Mouse (Mus musculus) T-helper 17 cell (primary cell): Measurements from ENCODE around the gene Gabarapl1.

Experiments used
- in situ Hi-C, 2 experiments: fragments of 300-600 bp; cut with MboI, MseI; formaldehyde crosslinking; loops; 1 replicate in 1 of 2; 2 replicates in 1 of 2; pipeline ENCODE4 v1.15.1; 2025; ENCODE audit warnings: high pct_unique_total_duplicates in 2 of 2

Gene Gabarapl1

DNA sequence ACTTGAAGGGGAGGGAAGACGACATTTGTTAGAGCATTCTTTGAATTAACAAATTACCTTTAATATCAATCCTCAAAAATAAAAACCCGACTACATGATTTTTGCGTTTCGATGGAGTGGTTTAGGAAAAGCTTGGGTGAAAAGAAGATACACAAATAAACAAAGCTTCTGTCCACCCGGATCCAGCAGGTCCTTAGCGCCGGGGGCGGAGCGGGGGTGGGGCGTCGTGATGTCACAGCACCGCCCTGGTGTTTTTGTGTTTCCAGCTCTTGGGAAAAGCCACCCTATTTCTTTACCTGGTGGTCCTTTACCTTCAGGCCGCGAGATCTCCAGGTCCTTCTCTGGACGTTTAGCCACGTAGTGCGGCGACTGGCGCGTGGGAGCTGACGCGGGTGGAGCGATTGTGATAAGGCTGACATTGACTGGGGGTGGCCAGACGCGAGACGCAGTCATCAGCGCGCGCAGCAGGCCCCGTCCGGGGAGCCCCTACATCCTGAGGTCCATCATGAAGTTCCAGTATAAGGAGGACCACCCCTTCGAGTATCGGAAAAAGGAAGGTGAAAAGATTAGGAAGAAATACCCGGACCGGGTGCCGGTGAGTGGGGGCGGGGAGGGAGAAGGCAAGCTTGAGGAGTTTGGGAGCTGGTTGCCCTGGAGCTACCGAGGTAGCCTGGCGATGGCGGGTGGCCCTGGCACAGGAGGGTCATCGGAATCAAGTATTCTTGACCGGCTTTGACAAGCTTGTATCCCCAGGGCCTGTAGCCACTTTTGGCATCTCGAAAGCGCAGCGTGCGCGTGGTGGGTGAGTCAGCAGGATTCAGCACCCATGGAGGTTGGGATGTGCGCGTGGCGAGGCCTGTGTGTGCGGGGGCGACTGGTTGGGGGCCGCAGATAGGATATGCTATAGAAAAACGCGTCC is at the start of gene Gabarapl1:
TSS of gene Gabarapl1 (plus strand) at position 219 of the 919 bp plus-strand sequence.
- in situ Hi-C loops, result no loop called here

DNA sequence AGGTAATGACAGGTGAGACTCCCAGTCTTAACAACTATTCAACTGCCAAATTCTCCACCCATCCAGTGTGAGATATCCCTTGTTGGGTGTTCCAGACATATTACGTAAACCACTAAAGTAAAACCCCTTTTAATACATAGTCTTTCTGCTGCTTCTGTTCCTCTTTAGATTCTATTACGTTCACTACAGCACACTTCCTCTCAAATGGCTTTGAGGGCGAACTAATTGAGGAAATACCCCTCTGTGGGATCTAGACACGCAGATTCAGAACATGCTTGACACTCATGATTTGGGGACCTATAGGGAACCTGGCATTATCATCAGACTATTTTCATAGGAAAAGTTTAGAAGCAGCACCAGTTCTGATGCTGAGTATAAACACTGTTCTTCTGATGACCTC is 38.0 kb upstream of the Gabarapl1 start:
- in situ Hi-C loops, result loop anchor here in 1 of 2 experiments (10.0 kb wide), 1 partner anchor 620 kb away; no protein-coding TSS in a partner anchor

DNA sequence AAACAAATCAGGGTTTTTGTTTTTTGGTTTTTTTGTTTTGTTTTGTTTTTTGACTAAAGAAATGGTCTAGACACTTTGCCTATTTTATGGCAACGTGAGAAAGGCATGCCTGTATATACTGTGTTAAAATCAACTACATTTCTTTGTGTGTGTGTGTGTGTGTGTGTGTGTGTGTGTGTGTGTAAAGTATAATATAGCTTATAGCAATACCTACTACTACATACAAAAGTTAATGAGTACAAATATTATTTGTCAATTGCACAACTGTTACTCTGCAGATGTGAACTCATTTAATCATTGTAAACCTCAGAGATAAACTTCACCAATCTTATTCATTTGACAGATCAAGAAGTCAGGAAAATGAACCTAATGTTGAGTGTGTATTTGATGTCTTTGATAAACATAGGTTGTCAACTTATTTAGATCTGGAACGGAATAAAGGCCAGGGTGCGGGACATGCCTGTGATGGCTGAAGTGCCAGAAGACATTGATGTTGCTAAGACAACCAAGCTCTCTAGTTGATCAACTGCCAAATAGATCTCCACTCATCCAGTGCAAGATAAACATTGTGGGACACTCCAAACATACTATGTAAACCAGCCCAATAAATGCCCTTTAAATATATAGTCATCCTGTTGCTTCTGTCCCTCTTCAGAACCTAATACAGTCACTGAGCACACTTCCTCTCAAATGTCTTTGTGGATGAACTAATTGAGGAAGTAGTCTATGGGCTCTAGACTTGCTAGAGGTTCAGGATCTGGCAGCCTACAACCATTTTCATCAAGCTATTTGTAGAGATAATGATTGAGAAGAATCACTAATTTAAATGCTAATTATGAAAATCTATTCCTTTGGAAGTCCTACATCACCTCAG is 35.4 kb upstream of the Gabarapl1 start:
- in situ Hi-C loops, result loop anchor here in 1 of 2 experiments (10.0 kb wide), 1 partner anchor 623 kb away; no protein-coding TSS in a partner anchor

DNA sequence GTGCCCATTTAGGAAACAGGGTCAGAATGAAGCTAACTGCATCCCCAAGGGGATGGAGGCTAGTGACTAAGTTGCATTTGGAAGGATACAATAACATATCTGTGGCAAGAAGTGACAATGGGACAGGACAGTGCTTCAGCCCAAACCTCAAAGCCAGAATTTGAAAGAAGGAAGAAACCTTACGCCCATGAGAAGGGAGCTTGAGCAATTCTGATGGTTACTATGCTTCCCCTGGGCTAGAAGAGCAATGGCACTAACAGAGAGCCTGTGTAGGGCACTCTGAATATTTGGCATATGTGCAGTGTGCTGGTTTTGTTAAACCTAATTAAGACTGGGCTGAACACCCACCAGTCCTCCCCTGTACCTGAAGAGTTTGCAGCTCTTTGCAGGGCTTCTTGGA is 33.4 kb upstream of the Gabarapl1 start:
- in situ Hi-C loops, result loop anchor here in 1 of 2 experiments (10.0 kb wide), 1 partner anchor 625 kb away; no protein-coding TSS in a partner anchor

DNA sequence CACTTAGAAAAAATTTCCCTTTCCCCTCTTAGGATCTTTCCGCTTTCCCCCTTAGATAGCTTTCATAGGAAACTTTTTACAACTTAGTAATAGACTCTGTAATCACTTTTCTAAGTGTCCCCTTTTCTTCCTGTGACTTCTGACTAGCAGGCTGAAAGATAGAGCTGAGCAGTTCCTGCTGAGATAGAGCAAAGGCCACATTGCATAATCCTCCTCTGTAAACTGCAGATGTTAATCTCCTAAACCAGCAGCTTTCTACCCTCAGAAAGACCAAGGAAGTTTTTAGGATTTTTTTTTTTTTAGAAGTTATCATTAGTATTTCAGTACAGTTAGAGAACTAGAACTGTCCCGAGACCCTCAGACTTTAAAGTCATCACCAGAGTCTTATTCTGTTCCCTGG is 29.5 kb upstream of the Gabarapl1 start:
- in situ Hi-C loops, result no loop called here

DNA sequence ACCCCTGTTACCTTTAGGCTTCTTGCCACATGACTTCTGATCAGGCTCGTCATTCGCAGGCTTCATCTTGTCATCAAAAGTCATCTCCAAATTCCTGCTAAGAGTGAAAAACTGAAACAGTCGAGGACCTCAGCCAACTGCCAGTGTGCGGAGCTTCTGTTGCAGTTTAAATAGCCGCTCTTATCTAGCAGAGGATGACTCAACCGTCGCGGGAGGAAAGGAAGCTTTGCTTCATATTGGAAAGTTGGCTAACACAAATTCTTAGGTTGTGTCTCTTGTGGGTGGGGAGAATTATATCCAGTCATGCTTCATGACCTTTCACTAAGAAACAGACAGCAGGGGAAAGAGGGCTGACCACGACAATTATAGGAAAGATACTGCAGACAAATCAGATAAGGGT is 25.9 kb upstream of the Gabarapl1 start, which contains the start of gene Olr1:
TSS of gene Olr1 (minus strand) at position 142 of the 400 bp plus-strand sequence.
- in situ Hi-C loops, result no loop called here

DNA sequence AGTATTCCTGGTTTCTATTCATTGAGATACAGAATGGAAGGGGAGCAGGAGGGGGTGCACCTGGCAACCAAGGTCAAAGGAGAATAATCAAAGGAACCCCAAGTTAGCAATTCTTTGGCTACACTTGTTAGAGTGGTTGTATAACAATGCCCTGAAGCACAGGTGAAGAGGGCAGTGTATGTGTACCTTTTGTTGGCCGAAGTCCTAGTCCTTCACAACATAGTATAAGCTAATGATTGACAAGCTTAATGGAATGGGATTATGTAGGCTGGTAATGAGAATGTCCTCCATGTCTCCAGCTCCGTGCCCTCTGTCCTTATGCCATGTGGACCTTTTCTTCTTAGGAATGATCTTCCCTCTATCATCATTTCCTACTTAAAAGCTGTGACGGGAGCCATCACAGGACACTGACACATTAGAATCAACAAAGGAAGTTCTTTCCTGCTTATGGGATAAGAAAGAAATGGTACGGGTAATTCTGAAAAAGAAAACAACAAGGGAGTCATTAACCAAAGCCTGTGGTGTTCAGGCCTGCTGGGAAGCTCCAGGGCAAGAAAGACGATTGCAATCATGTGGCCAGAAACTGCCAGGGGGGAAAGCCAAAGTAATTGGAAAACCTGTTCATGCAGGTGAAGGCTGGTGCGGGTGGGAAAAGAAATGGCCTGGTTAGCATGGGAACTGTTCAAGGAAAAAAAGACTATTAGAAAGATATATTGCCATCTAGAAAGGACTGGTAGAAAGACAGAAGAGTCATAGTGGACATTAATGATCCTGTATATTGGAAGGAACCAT is 22.6 kb upstream of the Gabarapl1 start:
- in situ Hi-C loops, result no loop called here

DNA sequence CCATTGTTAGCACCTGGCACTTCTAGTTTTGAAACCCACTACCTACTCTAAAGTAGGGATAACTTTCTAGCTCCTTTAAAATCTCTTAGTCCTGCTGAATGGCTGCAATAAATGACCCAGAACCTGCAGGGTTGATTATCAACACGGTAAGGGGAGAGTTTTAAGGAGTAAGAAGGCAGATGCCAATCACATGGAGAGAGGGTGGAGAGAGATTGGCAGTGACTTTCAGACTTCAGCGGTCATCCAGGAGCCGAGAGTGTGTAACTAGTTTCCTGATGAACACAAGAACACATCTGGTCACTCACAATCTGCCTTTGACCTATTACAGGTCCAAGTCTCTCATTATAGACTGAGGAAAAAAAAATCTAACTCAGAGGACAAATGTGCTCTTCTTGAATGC is 20.6 kb upstream of the Gabarapl1 start, which contains the start of gene Tmem52b:
TSS of gene Tmem52b (plus strand) at position 189 of the 400 bp plus-strand sequence.
- in situ Hi-C loops, result no loop called here

DNA sequence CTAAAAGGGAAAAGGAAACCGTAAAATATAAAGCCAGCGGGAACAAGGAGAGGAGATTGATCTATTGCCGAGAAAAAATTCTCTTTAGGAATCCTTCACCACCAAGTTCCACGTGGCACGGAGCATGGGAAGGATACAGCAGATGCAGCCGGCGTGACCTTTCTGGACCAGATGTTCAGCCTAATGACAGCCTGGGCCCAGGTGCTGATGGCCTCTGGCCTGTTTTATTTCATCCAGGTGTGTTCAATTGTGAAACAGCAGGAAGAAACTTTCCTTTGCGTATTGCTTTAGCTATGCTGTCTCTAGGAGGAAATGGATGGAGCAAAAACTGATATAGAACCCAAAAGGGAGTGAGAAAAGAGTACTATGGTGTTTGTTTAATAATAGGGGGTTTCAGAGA is 20.1 kb upstream of the Gabarapl1 start:
- in situ Hi-C loops, result no loop called here

DNA sequence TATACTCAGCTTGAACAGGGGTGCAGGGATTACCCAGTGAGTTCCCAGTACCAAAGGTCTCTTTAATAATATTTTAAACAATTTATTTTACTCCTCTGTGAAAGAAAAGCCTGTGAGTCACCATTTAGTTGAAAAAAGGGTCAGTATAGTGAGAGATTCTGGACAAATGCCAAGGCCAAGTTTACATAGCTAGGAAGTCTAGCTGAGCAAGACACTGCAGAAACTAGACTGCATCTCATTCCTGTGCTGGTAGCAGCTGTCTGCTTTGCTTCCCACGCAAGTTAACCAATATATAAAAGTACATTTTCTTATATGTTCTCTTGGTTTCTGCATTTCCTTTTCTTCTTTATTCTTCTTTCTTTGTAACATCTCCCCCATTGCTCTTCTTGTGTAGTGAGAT is 19.6 kb upstream of the Gabarapl1 start:
- in situ Hi-C loops, result no loop called here

DNA sequence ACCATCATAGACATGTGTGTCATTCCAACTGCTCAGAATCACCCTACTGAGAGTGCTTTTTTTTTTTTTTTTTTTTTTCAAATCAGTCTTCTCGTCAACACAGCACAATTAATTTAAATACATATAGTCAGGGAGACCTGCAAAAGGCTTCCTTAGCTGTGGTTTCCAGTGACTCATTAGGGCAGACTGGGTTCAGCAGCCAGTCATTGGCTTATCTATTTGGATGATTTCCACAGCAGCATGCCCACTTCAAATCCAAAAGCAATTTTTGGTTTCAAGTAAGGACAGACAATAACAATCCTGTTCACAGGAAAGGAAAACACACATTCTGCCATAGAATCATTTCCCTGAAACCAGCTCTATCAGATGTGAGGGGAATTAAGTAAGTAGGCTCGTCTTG is 18.6 kb upstream of the Gabarapl1 start:
- in situ Hi-C loops, result no loop called here

DNA sequence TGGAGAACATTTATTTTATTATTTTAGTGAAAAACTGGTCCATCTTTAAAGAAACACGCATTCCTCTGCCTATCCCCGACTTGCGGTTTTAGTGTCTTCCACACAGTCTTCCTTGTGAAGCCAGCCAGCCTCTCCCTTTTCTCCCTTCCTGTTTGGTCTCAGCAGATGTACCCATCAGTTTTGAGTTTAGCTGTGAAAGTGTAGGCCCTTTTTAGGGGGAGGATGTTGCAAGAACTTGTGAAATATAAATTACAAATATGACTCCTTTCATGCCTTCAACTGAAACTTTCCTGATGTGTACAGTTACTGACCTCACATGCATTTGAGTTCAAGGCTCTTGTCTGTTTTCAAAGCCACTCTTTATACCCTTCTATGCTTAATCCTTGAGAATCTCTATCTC is 17.9 kb upstream of the Gabarapl1 start:
- in situ Hi-C loops, result loop anchor here in 1 of 2 experiments (5.0 kb wide), 1 partner anchor 123 kb away; no protein-coding TSS in a partner anchor

DNA sequence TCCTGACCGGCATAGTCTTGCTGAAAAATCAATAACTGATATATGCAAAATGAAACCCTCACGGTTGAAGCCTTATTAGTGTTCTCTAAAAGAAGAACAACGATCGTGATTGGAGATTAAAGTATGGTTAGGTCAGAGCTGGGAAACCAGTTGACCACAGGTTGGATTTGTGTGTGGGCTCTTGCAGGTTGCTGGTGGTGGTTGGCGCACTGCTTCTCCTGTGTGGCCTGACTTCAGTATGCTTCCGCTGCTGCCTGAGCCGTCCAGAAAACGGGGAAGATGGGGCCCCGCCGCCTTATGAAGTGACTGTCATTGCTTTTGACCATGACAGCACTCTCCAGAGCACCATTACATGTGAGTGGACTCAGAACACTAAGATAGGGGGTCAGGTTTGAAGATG is 16.6 kb upstream of the Gabarapl1 start:
- in situ Hi-C loops, result loop anchor here in 1 of 2 experiments (5.0 kb wide), 1 partner anchor 124 kb away; no protein-coding TSS in a partner anchor

DNA sequence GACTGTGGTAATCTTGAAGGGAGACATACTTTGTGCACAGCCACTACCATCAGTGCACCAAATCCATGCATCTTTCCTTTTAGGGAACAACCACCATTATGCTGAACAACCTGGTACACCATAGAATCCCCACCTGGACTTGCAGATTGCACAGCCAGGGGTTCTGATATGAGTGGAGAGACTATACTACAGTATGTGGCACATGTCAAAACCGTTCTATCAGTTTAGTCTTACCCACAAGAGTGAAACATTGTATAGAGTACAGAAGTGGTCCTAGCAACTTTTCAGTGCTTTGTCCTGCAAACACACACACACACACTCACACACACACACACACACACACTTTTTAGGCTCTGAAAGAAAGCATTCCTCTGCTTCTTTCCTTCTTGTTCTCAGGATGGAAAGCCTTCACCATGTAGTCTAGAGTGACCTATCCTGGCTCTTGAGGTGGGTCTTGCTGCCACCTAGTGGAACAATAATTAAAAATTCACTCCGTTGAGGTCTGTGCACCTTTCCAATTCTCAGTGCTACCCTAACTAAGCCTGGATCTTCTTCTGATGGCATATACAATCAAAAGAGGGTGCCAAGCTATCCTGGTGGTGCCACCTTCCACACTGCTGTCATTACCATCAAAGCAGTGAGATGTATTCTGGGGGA is 15.1 kb upstream of the Gabarapl1 start:
- in situ Hi-C loops, result loop anchor here in 1 of 2 experiments (5.0 kb wide), 1 partner anchor 126 kb away; no protein-coding TSS in a partner anchor

DNA sequence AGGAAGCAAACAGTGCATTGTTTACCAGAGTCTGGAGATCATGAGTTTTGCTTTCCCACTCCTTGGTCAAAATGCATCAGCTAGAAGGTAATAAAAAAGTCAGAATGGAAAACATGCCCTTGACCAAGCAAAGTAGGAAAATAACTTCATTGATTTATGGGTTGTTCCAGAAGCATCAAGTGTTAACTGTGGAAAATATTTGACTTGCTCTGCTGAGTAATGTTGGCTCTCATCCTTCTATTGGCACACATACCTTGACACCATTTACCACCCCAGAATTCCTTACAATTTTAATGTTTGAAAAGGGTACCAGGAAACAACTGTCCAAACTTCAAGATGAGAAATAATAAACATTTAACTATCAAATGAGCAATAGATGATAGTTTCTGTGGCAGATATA is 6.9 kb upstream of the Gabarapl1 start:
- in situ Hi-C loops, result no loop called here

DNA sequence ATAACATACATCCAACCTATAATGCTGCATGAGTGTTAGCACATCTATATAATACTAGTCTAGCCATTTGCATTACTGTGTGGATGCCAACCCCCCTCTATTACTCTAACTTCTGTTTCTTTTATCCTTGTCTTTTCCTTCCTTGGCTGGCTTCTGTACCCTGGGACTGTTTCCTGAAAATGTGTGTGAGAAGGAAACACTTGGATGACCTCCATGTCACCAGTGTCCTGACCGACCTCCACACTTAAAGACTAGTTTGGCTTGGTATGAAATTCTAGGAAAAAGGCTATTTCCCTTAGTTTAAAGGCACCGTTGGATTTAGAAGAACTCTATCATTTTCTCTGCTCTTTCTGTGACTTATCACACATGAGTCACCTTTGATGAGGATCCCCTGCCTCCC is 5.5 kb upstream of the Gabarapl1 start:
- in situ Hi-C loops, result no loop called here

DNA sequence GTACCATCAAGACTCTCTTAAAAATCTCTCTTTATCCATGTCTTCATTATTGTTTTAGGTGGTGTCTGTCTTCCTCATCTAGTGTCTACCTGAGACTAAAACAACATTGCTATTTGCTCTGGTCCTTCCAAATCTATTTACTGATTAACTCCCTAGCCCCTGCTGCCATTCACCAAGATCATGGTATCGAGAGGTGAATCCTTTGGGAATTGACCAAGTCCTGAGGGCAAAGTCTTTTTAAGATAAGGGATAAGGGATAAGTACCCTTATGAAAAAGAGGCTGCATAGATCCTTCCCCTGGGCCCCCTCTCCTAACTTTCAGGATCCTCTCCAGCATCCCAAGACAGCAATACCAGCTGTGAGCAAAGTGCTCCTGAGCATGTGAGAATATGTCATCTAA is 3.4 kb upstream of the Gabarapl1 start:
- in situ Hi-C loops, result no loop called here

DNA sequence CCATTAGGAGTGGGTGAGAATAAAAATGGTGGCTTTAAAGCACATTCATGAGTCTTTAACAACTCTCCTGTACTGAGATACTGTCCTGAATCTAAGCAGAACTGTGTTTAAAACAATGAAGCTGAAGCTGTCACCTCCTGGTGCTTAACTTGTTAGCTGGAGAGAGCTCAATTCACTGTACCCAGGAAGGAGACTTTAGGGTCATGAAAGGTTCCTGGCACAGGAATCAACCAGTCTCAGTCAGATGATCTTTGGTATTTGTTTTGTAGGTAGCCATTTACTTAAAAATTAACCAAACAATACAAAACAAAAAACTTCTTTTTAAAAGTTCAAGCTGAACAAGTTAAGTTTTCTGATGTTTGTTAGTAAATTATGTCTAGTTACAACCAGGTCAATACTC is 2.7 kb upstream of the Gabarapl1 start:
- in situ Hi-C loops, result no loop called here

DNA sequence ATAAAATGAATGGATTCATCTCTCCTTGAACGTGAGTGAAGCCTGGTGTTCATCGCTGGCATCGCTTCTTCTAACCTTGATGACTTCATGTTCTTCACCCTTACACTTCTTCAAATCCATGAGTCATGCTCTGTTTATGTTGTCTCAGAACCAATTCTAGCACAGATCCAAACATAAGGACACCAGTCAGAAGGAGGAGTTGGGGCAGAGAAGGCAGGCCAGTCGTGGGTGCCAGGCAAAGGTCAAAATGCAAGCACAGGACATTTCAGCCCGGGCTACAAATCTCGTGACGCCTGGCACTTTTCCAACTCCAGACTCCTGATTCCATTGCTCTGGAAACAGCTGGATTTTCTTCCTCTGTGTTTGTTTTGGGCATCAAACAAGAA is 411 bp upstream of the Gabarapl1 start:
- in situ Hi-C loops, result no loop called here

DNA sequence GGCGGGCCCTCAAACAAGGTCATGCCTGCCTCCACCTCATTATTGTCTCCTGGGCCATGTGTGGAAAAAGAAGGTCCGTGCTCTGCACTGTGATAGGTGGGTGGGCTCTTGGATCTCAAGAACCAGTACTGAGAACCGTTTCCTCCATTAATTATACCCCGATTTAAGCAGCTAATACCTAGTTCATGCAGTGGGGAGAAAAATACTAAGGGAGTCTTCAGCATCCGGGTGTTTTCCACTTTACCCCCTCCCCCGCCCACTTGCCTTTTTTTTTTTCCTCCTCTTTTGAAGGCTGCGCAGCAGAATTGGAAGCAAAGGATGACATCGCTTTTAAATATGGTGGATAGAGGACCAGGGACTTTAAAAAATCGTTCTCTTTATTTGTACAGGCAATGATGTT is 1.1 kb downstream of the Gabarapl1 start:
- in situ Hi-C loops, result no loop called here
